Mouse (Mus musculus) ES-E14 (cell line): ENCODE data around the gene Tut7. TPM values are rescaled to one million over a fixed set of nuclear protein-coding genes. Genes with fewer than 3 reads are reported as not detected.

Source experiments
- DNase-seq: peaks from one replicate; pipeline ENCODE4 v3.0.0-alpha.2; 2013; ENCODE audit warnings: low read depth, low spot score
- H3K27ac ChIP-seq: 2 replicates; pipeline ENCODE4 v1.5.1; 2012; ENCODE audit warnings: low read depth, mild to moderate bottlenecking, low read length, moderate library complexity, mixed read lengths; ENCODE audit not compliant: poor library complexity, insufficient read depth, severe bottlenecking
- H3K36me3 ChIP-seq: 2 replicates; pipeline ENCODE4 v1.6.1; 2012; ENCODE audit warnings: mild to moderate bottlenecking, low read length, moderate library complexity, mixed read lengths; ENCODE audit not compliant: control insufficient read depth, poor library complexity, insufficient read depth, severe bottlenecking
- H3K4me1 ChIP-seq, 2 experiments: fragments of 150-350 bp in 1 of 2; sonication (generic) in 1 of 2; 2 replicates each; pipeline ENCODE4 v1.6.1; 2012; ENCODE audit warnings: low read length in 2 of 2, mild to moderate bottlenecking in 1 of 2, mixed read lengths in 1 of 2; ENCODE audit not compliant: control insufficient read depth in 2 of 2, insufficient read depth in 2 of 2, poor library complexity in 1 of 2
- H3K4me3 ChIP-seq, 2 experiments: fragments of 150-350 bp in 1 of 2; sonication (generic) in 1 of 2; 2 replicates each; pipeline ENCODE4 v1.5.1; 2012; ENCODE audit warnings: low read length in 2 of 2, low read depth in 1 of 2, mild to moderate bottlenecking in 1 of 2, mixed read lengths in 1 of 2; ENCODE audit not compliant: insufficient read depth in 1 of 2, poor library complexity in 1 of 2, severe bottlenecking in 1 of 2
- H3K9ac ChIP-seq: 2 replicates; pipeline ENCODE4 v1.6.1; 2012; ENCODE audit warnings: low read depth, mild to moderate bottlenecking, low read length, mixed read lengths; ENCODE audit not compliant: poor library complexity, insufficient read depth, severe bottlenecking
- H3K9me3 ChIP-seq: fragments of 150-350 bp; sonication (generic); 2 replicates; pipeline ENCODE4 v1.6.1; 2012; ENCODE audit warnings: low read depth, mild to moderate bottlenecking, low read length; ENCODE audit not compliant: control insufficient read depth, insufficient read depth
- CHD2 ChIP-seq: IDR thresholded peaks from 2 replicates; pipeline ENCODE4 v1.6.1; 2014; ENCODE audit warnings: mild to moderate bottlenecking, low read depth, low read length, inconsistent platforms
- HCFC1 ChIP-seq: IDR thresholded peaks from 2 replicates; pipeline ENCODE4 v1.6.1; 2012; ENCODE audit warnings: low read length, inconsistent platforms, borderline replicate concordance; ENCODE audit not compliant: insufficient read depth
- MAFK ChIP-seq: IDR thresholded peaks from 2 replicates; pipeline ENCODE4 v1.6.1; 2014; ENCODE audit warnings: mild to moderate bottlenecking, low read depth, low read length, inconsistent platforms; ENCODE audit not compliant: insufficient read depth
- ZC3H11A ChIP-seq: IDR thresholded peaks from 2 replicates; pipeline ENCODE4 v1.6.1; 2012; ENCODE audit warnings: low read depth, mild to moderate bottlenecking, inconsistent platforms, low read length, borderline replicate concordance
- ZNF384 ChIP-seq: IDR thresholded peaks from 2 replicates; pipeline ENCODE4 v1.6.1; 2012; ENCODE audit warnings: low read depth, low read length, inconsistent platforms
- in situ Hi-C, 2 experiments: fragments of 600-800 bp; cut with MboI; formaldehyde crosslinking; loops; one replicate each; pipeline ENCODE4 v1.15.1; 2025; ENCODE audit warnings: low sequenced_read_pairs in 2 of 2, inconsistent platforms in 1 of 2; ENCODE audit not compliant: unreplicated experiment in 2 of 2
- total RNA-seq: library from RNA; depleted of rRNA; stranded (reverse); fragments of 300-350 nt; gene quantifications from 2 replicates; pipeline ENCODE4 v1.2.3, GENCODE M21; 2012

The Tut7 gene
- total RNA-seq, 1 experiment = 31.1 TPM

- TF ChIP-seq CHD2 (no peak), ZNF384 (no peak), ZC3H11A (no peak), HCFC1 (no peak), MAFK (no peak)
- Histone ChIP-seq H3K36me3 (peaks cover 24% of the 10 kb centered on the region), H3K4me3 (no peak overlapping the region), H3K9me3 (no peaks in the 10 kb centered on the region), H3K27ac (no peak overlapping the region), H3K9ac (no peak overlapping the region), H3K4me1 (no peaks in the 10 kb centered on the region)
- in situ Hi-C loops = no loop called here
- DNase-seq = no peak
Measured at GRCm38 (mm10) chr13:59811581-59811980, 11.4 kb downstream of the Tut7 start.

GRCm38 (mm10) chr13:59801000-59801399 lies 21.9 kb downstream of the Tut7 start:
- H3K9ac ChIP-seq = no peak overlapping the region
- peaks cover 51% of the 10 kb centered on the region for H3K36me3 ChIP-seq
- H3K9me3 ChIP-seq = no peaks in the 10 kb centered on the region
- H3K4me3 ChIP-seq = no peak overlapping the region
- in situ Hi-C loops = no loop called here
- no peak overlapping the region for H3K27ac ChIP-seq
- no peak for TF ChIP-seq CHD2
- TF ChIP-seq ZC3H11A = no peak
- no peak for TF ChIP-seq ZNF384
- no peak for TF ChIP-seq HCFC1
- no peak for TF ChIP-seq MAFK
- DNase-seq = no peak
- H3K4me1 ChIP-seq = peaks cover 2 to 4% of the 10 kb centered on the region in 2 experiments; a peak in 3 of 4 replicates

- peaks cover 50% of the 10 kb centered on the region for H3K36me3 ChIP-seq
- TF ChIP-seq HCFC1 (no peak), MAFK (no peak), ZNF384 (no peak), ZC3H11A (no peak), CHD2 (no peak)
Measured at GRCm38 (mm10) chr13:59800077-59800476, 22.9 kb downstream of the Tut7 start.

GRCm38 (mm10) chr13:59798306-59798705 lies 24.6 kb downstream of the Tut7 start:
- no peak overlapping the region for H3K4me3 ChIP-seq
- no peak overlapping the region for H3K27ac ChIP-seq
- in situ Hi-C loops = no loop called here
- no peak for TF ChIP-seq CHD2
- TF ChIP-seq MAFK = no peak
- no peak for TF ChIP-seq ZC3H11A
- no peak for TF ChIP-seq HCFC1
- no peak for TF ChIP-seq ZNF384
- no peaks in the 10 kb centered on the region for H3K9me3 ChIP-seq
- no peak for DNase-seq
- peaks cover 2 to 4% of the 10 kb centered on the region in 2 experiments; a peak in 3 of 4 replicates for H3K4me1 ChIP-seq
- H3K9ac ChIP-seq = no peak overlapping the region
- H3K36me3 ChIP-seq = peaks cover 43% of the 10 kb centered on the region

More at GRCm38 (mm10) chr13:59800077-59800476, 22.9 kb downstream of the Tut7 start:
- Histone ChIP-seq H3K9me3 (no peaks in the 10 kb centered on the region), H3K9ac (no peak overlapping the region), H3K27ac (no peak overlapping the region), H3K4me1 (peaks cover 2 to 4% of the 10 kb centered on the region in 2 experiments; a peak in 3 of 4 replicates), H3K4me3 (no peak overlapping the region)
- in situ Hi-C loops = no loop called here
- no peak for DNase-seq

GRCm38 (mm10) chr13:59796466-59796848 lies 26.5 kb downstream of the Tut7 start:
- Histone ChIP-seq H3K4me1 (peaks cover 2 to 4% of the 10 kb centered on the region in 2 experiments; a peak in 3 of 4 replicates), H3K4me3 (no peak overlapping the region), H3K9ac (no peak overlapping the region), H3K27ac (no peak overlapping the region), H3K36me3 (peaks cover 40% of the 10 kb centered on the region), H3K9me3 (no peaks in the 10 kb centered on the region)
- DNase-seq = no peak
- no peak for TF ChIP-seq HCFC1
- no peak for TF ChIP-seq CHD2
- no peak for TF ChIP-seq MAFK
- TF ChIP-seq ZC3H11A = no peak
- no peak for TF ChIP-seq ZNF384
- in situ Hi-C loops = no loop called here
